Mouse (Mus musculus): ENCODE measurements around the gene Gfral.
"Not testable (repeated sequence)": the region's sequence is repeated elsewhere in the genome, so short reads cannot be mapped to it uniquely, and the experiment has no call there.

Gfral gene

GRCm38 (mm10) chr9:76122888-76123287, 90.6 kb downstream of the Gfral start:
- DNase-seq (ENCODE audit: low spot score) = not testable (repeated sequence)

Data from spleen, adult 12 weeks (tissue).